Mouse (Mus musculus) monocyte, adult 59 days (primary cell): ENCODE data around the gene Olfr843. TPM values are rescaled to one million over a fixed set of nuclear protein-coding genes. Genes with fewer than 3 reads are reported as not detected.

ENCODE experiments used
- total RNA-seq, 2 experiments: library from RNA; stranded (reverse); gene quantifications; one replicate each; pipeline ENCODE4 v1.2.4; 2023

The Olfr843 gene
- not detected for total RNA-seq

DNA sequence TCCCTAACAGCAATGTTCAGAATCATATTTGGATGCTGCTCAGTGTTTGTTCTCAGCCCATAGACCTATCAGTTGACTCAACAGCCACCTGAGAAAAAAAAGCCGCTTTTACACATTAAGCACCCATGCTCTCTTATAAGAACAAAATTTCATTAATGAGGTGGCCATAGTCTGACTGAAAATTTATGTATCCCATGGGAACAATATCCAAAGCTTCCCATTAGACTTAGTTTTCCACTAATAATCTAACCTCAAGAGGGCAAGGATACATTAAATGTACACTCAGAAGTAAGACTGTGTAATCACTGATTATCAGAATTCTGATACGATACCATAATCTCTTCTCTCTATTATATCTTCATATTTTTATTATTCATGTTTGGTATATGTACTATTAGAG, at the start of gene Olfr843:
TSS of gene Olfr843 (minus strand) at position 101 of the 400 bp plus-strand sequence.

Other genes starting within 250 kb of the Olfr843 start
- not detected for gene Olfr835, start 219.3 kb downstream of the Olfr843 start, total RNA-seq
- not detected for gene Olfr836, start 131.6 kb downstream of the Olfr843 start, total RNA-seq
- gene Olfr837, start 115.7 kb downstream of the Olfr843 start, total RNA-seq, result not detected
- gene Olfr839-ps1, start 74.7 kb downstream of the Olfr843 start, total RNA-seq, result not detected
- gene Olfr844, start 64.4 kb upstream of the Olfr843 start, total RNA-seq, result not detected
- gene Olfr845, start 84.5 kb upstream of the Olfr843 start, total RNA-seq, result not detected
- not detected for gene Olfr846, start 112.0 kb upstream of the Olfr843 start, total RNA-seq
- not detected for gene Olfr847, start 126.7 kb upstream of the Olfr843 start, total RNA-seq
- gene Olfr849, start 188.3 kb upstream of the Olfr843 start, total RNA-seq, result not detected
- gene Olfr850, start 226.3 kb upstream of the Olfr843 start, total RNA-seq, result not detected
- not detected for gene Olfr851, start 241.3 kb upstream of the Olfr843 start, total RNA-seq